Mouse (Mus musculus): ENCODE measurements around the gene Rabep1. TPM values are rescaled to one million over a fixed set of nuclear protein-coding genes. Genes with fewer than 3 reads are reported as not detected.
A peak's percentile ranks its signal among the peaks of the same experiment; 100 is the strongest.

Gene Rabep1
- polyA plus RNA-seq, 1 experiment from 2014 or later, result 18.5 TPM

- no peak for DNase-seq
- no peak for ATAC-seq
- Histone ChIP-seq H3K27me3 (ENCODE audit: insufficient read depth, low read length) (no peaks in the 10 kb centered on the region), H3K9ac (replicated peaks) (no peak overlapping the region), H3K36me3 (replicated peaks; ENCODE audit: insufficient read depth, low read length) (no peaks in the 10 kb centered on the region), H3K4me2 (ENCODE audit: low read depth, low read length) (no peak overlapping the region), H3K4me1 (ENCODE audit: insufficient read depth) (peaks cover 18% of the 10 kb centered on the region), H3K4me3 (ENCODE audit: low read depth, low read length) (no peak overlapping the region), H3K27ac (ENCODE audit: low read depth) (no peak overlapping the region), H3K9me3 (ENCODE audit: low read length) (no peaks in the 10 kb centered on the region)
- WGBS (ENCODE audit: insufficient replicate concordance), result 77% methylated on average over 3 of the region's 3 CpGs
- TF ChIP-seq EP300 (IDR thresholded peaks at IDR 0.05; ENCODE audit: low read depth), result no peak
- TF ChIP-seq CTCF (IDR thresholded peaks at IDR 0.05; ENCODE audit: low read depth), result no peak
These were observed 27.3 kb downstream of the Rabep1 start for GRCm38 (mm10) chr11:70871766-70872330.

GRCm38 (mm10) chr11:70873846-70874613 is 29.5 kb downstream of the Rabep1 start:
- Histone ChIP-seq H3K9me3 (ENCODE audit: low read length) (no peaks in the 10 kb centered on the region), H3K4me3 (ENCODE audit: low read depth, low read length) (no peak overlapping the region), H3K4me2 (ENCODE audit: low read depth, low read length) (no peak overlapping the region), H3K27me3 (ENCODE audit: insufficient read depth, low read length) (no peaks in the 10 kb centered on the region), H3K27ac (ENCODE audit: low read depth) (peak overlapping the region; percentile 48; the same call in 1 of the 2 replicates), H3K9ac (replicated peaks) (no peak overlapping the region), H3K36me3 (replicated peaks; ENCODE audit: insufficient read depth, low read length) (no peaks in the 10 kb centered on the region; the same call in none of the 2 replicates), H3K4me1 (ENCODE audit: insufficient read depth) (peaks cover 12% of the 10 kb centered on the region; the same call in 1 of the 2 replicates)
- ATAC-seq, result no peak
- DNase-seq, result no peak
- no peak for TF ChIP-seq EP300 (IDR thresholded peaks at IDR 0.05; ENCODE audit: low read depth)
- no peak for TF ChIP-seq CTCF (IDR thresholded peaks at IDR 0.05; ENCODE audit: low read depth)
- 37% methylated on average over 1 of the region's 1 CpGs for WGBS (ENCODE audit: insufficient replicate concordance)

- Histone ChIP-seq H3K9me3 (ENCODE audit: low read length) (no peaks in the 10 kb centered on the region), H3K4me2 (ENCODE audit: low read depth, low read length) (no peak overlapping the region), H3K27me3 (ENCODE audit: insufficient read depth, low read length) (no peaks in the 10 kb centered on the region), H3K27ac (ENCODE audit: low read depth) (no peak overlapping the region), H3K4me1 (ENCODE audit: insufficient read depth) (no peaks in the 10 kb centered on the region), H3K4me3 (ENCODE audit: low read depth, low read length) (no peak overlapping the region), H3K9ac (replicated peaks) (no peak overlapping the region), H3K36me3 (replicated peaks; ENCODE audit: insufficient read depth, low read length) (peaks cover under 1% of the 10 kb centered on the region)
- TF ChIP-seq CTCF (IDR thresholded peaks at IDR 0.05; ENCODE audit: low read depth) (no peak), EP300 (IDR thresholded peaks at IDR 0.05; ENCODE audit: low read depth) (no peak)
- 85% methylated on average over 7 of the region's 7 CpGs for WGBS (ENCODE audit: insufficient replicate concordance)
- DNase-seq (no peak), ATAC-seq (no peak)
These were observed 33.1 kb downstream of the Rabep1 start for GRCm38 (mm10) chr11:70877670-70878069.

GRCm38 (mm10) chr11:70882905-70883430 is 38.4 kb downstream of the Rabep1 start:
- no peaks in the 10 kb centered on the region for H3K9me3 ChIP-seq (ENCODE audit: low read length)
- no peak for TF ChIP-seq EP300 (IDR thresholded peaks at IDR 0.05; ENCODE audit: low read depth)
- no peak for TF ChIP-seq CTCF (IDR thresholded peaks at IDR 0.05; ENCODE audit: low read depth)
- H3K27ac ChIP-seq (ENCODE audit: low read depth), result no peak overlapping the region
- no peak overlapping the region for H3K9ac ChIP-seq (replicated peaks)
- no peaks in the 10 kb centered on the region for H3K27me3 ChIP-seq (ENCODE audit: insufficient read depth, low read length)
- no peaks in the 10 kb centered on the region for H3K4me1 ChIP-seq (ENCODE audit: insufficient read depth)
- peaks cover 6% of the 10 kb centered on the region; the same call in 1 of the 2 replicates for H3K36me3 ChIP-seq (replicated peaks; ENCODE audit: insufficient read depth, low read length)
- no peak for ATAC-seq
- no peak overlapping the region for H3K4me2 ChIP-seq (ENCODE audit: low read depth, low read length)
- WGBS (ENCODE audit: insufficient replicate concordance), result 69% methylated on average over 3 of the region's 3 CpGs
- DNase-seq, result no peak
- no peak overlapping the region for H3K4me3 ChIP-seq (ENCODE audit: low read depth, low read length)

- ATAC-seq, result no peak
- Histone ChIP-seq H3K4me1 (ENCODE audit: insufficient read depth) (no peaks in the 10 kb centered on the region), H3K27me3 (ENCODE audit: insufficient read depth, low read length) (no peaks in the 10 kb centered on the region), H3K4me3 (ENCODE audit: low read depth, low read length) (no peak overlapping the region), H3K36me3 (replicated peaks; ENCODE audit: insufficient read depth, low read length) (peaks cover 37% of the 10 kb centered on the region), H3K4me2 (ENCODE audit: low read depth, low read length) (no peak overlapping the region), H3K9ac (replicated peaks) (no peak overlapping the region), H3K9me3 (ENCODE audit: low read length) (no peaks in the 10 kb centered on the region), H3K27ac (ENCODE audit: low read depth) (no peak overlapping the region)
- 72% methylated on average over 2 of the region's 2 CpGs for WGBS (ENCODE audit: insufficient replicate concordance)
- no peak for DNase-seq
- no peak for TF ChIP-seq CTCF (IDR thresholded peaks at IDR 0.05; ENCODE audit: low read depth)
- no peak for TF ChIP-seq EP300 (IDR thresholded peaks at IDR 0.05; ENCODE audit: low read depth)
These were observed 46.1 kb downstream of the Rabep1 start for GRCm38 (mm10) chr11:70890643-70891042.

GRCm38 (mm10) chr11:70891616-70892015 is 47.0 kb downstream of the Rabep1 start:
- DNase-seq, result no peak
- Histone ChIP-seq H3K36me3 (replicated peaks; ENCODE audit: insufficient read depth, low read length) (peaks cover 41% of the 10 kb centered on the region), H3K27ac (ENCODE audit: low read depth) (no peak overlapping the region), H3K27me3 (ENCODE audit: insufficient read depth, low read length) (no peaks in the 10 kb centered on the region), H3K4me3 (ENCODE audit: low read depth, low read length) (no peak overlapping the region), H3K9ac (replicated peaks) (no peak overlapping the region), H3K4me2 (ENCODE audit: low read depth, low read length) (no peak overlapping the region), H3K4me1 (ENCODE audit: insufficient read depth) (no peaks in the 10 kb centered on the region), H3K9me3 (ENCODE audit: low read length) (no peaks in the 10 kb centered on the region)
- TF ChIP-seq CTCF (IDR thresholded peaks at IDR 0.05; ENCODE audit: low read depth), result no peak
- no peak for TF ChIP-seq EP300 (IDR thresholded peaks at IDR 0.05; ENCODE audit: low read depth)
- no peak for ATAC-seq
